Mouse (Mus musculus): ENCODE measurements at regions not wholly inside any gene's neighbourhood (a gene's known extent, or its start where the extent isn't known, plus 50 kb on each side); places are given as distances from the start of the nearest gene placed in this dataset.

DNA sequence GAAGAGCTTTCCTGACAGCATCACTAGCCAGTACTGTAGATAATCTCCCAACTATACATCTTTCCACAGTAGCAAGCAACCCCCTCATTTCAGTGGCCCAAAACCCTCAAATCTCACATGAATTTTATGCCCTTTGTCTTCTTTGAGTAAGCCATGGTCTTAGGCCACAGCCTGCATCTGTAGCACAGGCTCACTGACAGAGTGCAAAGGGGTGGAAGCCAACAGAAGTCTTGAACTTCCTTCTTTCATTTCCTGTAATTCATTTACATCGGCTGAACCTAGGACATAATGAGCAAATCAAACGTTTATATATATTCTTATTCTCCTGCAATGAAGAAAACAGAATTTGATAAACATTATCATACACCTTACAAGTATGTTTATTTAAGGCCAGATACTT, 805.8 kb upstream of the Adgrl2 start:
- TF ChIP-seq POLR2A (IDR thresholded peaks at IDR 0.05; ENCODE audit: control insufficient read depth, extremely low read depth, insufficient read depth, low read length, poor library complexity) (no peak), CTCF (IDR thresholded peaks at IDR 0.05; ENCODE audit: borderline replicate concordance, control insufficient read depth, extremely low read depth, insufficient read depth, low read length, poor library complexity) (no peak)

Data from thymus, adult 2 months (tissue).